Mouse (Mus musculus) left cerebral cortex, adult 18-20 months (tissue): Measurements from ENCODE around the gene Dusp6. TPM values are rescaled to one million over a fixed set of nuclear protein-coding genes. Genes with fewer than 3 reads are reported as not detected.

Experiments
- DNase-seq, 2 experiments: peaks; one replicate each; pipeline ENCODE4 v3.0.0; 2021 to 2022; ENCODE audit warnings: low spot score in 2 of 2, mixed read lengths in 1 of 2
- total RNA-seq, 2 experiments: library from RNA; stranded (reverse); gene quantifications; 2 replicates each; pipeline ENCODE4 v1.2.3; 2021

Dusp6 gene
- total RNA-seq, 2 experiments from 2014 or later: 103 to 116 TPM

DNA sequence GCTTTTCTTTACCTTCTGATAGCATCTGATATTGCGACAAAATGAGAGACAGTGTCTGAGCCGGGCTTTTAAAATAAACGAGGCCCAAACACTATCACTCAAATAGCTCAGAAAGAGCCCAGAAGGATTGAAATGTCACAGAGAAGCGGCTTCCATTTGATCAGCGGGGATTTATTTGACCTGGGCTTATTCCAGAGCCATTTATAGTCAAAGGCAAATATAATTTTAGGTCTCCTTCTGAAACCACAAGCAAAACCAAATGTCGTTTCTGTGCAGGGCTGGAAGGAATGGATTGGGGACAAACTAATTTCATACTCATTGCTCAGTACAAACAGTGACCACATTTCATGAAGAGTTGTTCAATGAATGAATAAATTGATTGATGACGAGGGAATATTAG lies 51.3 kb downstream of the Dusp6 start:
- DNase-seq: no peak

DNA sequence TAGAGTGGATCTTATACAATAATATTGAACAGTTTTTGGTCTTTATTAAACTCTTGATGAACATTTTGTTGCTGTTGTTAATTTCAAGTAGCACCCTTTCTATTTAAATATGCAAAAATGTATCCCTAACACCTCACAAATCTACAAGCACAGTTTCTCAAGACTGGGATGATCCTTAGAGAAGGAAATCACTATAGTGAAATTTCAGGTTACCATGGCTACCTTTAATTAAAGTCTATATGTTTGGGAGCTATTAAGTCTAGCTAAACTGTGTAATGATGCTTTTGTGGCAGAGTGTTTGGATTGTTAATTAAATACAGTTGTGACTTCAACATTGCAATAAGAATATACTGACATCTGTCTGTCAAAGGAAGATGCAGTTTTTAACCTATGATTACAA lies 54.0 kb downstream of the Dusp6 start:
- no peak for DNase-seq

Other genes with a start within 250 kb of the Dusp6 start
- gene Poc1b, start 156.2 kb upstream of the Dusp6 start, total RNA-seq: 1 to 10 TPM; 6.5 to 7.1 TPM
- 1 to 10 TPM; 1.9 to 2.3 TPM for gene Galnt4, start 155.1 kb upstream of the Dusp6 start, total RNA-seq
- gene Phxr2, start 136.9 kb upstream of the Dusp6 start, total RNA-seq: not detected